Mouse (Mus musculus) lung, adult 2 months (tissue): ENCODE measurements at regions not wholly inside any gene's neighbourhood (a gene's known extent, or its start where the extent isn't known, plus 50 kb on each side); places are given as distances from the start of the nearest gene placed in this dataset.

Experiments
- CTCF ChIP-seq: fragments of 200-500 bp; IDR thresholded peaks from 2 replicates; pipeline ENCODE4 v1.5.1; 2011; ENCODE audit warnings: mild to moderate bottlenecking, low read length, control low read depth; ENCODE audit not compliant: insufficient read depth
- POLR2A ChIP-seq: fragments of 200-500 bp; IDR thresholded peaks from 2 replicates; pipeline ENCODE4 v1.6.1; 2011; ENCODE audit warnings: low read depth, mild to moderate bottlenecking, control low read depth, low read length, borderline replicate concordance; ENCODE audit errors: extremely low read depth

DNA sequence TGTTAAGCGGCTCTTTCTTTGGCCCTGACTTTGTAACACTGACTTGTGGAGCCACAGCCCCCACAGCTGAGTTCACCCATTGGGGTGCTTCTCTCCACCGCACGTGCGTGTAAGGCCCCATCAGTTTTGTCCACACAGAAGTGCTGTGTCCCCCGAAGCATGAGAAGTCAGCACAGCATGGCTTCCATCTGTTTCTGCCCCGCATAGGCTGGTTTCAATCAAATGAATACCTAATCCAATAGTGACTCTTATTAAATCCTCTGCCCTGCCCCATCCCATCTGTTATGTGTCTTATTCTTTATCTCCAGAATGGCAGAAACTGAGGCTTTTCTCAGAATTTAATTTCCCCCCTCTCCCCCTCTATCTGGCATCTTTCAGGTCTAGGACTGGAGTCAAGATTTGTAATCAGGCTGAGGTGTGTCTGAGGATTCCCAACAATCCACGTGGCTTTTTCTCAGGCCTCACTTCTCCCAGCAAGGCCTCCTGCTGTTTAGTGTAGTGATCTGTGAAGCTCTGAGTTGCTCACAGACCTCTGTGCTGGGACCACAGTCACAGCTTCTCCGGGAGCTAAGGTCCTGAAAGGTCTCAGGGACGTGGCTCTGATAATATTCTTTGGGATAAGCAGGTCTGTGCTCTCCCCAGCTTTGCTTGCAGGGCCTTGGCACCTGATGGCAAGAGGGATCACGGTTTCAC lies 75.6 kb upstream of the Akap6 start:
- TF ChIP-seq CTCF = no peak
- TF ChIP-seq POLR2A = no peak
